Mouse (Mus musculus) stomach, embryonic 14.5 days (tissue): Measurements from ENCODE around the gene Fam83d. TPM values are rescaled to one million over a fixed set of nuclear protein-coding genes. Genes with fewer than 3 reads are reported as not detected.

ENCODE experiments used
- ATAC-seq: fragments of 200-750 bp; cut with Nextera tagmentation; 2 replicates; pipeline ENCODE4 v1.8.0; 2017; ENCODE audit warnings: low read depth, moderate TSS enrichment; ENCODE audit not compliant: insufficient number of reproducible peaks, insufficient read depth, low FRiP score
- H3K27ac ChIP-seq: fragments of 300-500 bp; sonication (generic); 2 replicates; pipeline ENCODE4 v1.5.1; 2014; ENCODE audit warnings: mild to moderate bottlenecking, low read length, moderate library complexity, mixed read lengths
- H3K27me3 ChIP-seq: fragments of 300-500 bp; sonication (generic); 2 replicates; pipeline ENCODE4 v1.6.1; 2014; ENCODE audit warnings: low read length, control low read depth, mixed read lengths; ENCODE audit not compliant: control insufficient read depth, insufficient read depth
- H3K36me3 ChIP-seq: fragments of 300-500 bp; sonication (generic); 2 replicates; pipeline ENCODE4 v1.6.1; 2014; ENCODE audit warnings: mild to moderate bottlenecking, control low read depth, low read length, moderate library complexity, mixed read lengths; ENCODE audit not compliant: control insufficient read depth, insufficient read depth
- H3K4me1 ChIP-seq: fragments of 300-500 bp; sonication (generic); 2 replicates; pipeline ENCODE4 v1.6.1; 2014; ENCODE audit warnings: low read length, control low read depth, mixed read lengths; ENCODE audit not compliant: control insufficient read depth, insufficient read depth
- H3K4me2 ChIP-seq: fragments of 300-500 bp; sonication (generic); replicated peaks from 2 replicates; pipeline ENCODE4 v1.6.1; 2014; ENCODE audit warnings: low read depth, low read length, control low read depth
- H3K4me3 ChIP-seq: fragments of 300-500 bp; sonication (generic); 2 replicates; pipeline ENCODE4 v1.5.1; 2014; ENCODE audit warnings: low read depth, low read length, control low read depth
- H3K9ac ChIP-seq: fragments of 300-500 bp; sonication (generic); replicated peaks from 2 replicates; pipeline ENCODE4 v1.6.1; 2014; ENCODE audit warnings: low read depth, mild to moderate bottlenecking, control low read depth, low read length, moderate library complexity, mixed read lengths
- H3K9me3 ChIP-seq: fragments of 300-500 bp; sonication (generic); 2 replicates; pipeline ENCODE4 v1.6.1; 2016; ENCODE audit warnings: low read depth, low read length, control low read depth; ENCODE audit not compliant: control insufficient read depth
- WGBS: fragments of 180-500 bp; shearing (Covaris S2); extraction: QIAGEN DNeasy Blood & Tissue Kit; methylation state at CpG from one replicate; pipeline ENCODE4 v1.1.7; 2014; 5-methylcytosine and 5-hydroxymethylcytosine counted together
- polyA plus RNA-seq: library from polyadenylated mRNA; unstranded; fragments of >200 nt; fragmentation: Nextera tagmentation; extraction: Ambion mirVana; gene quantifications from 2 replicates; pipeline ENCODE4 v1.2.1, GENCODE M21; 2014

Fam83d gene
- polyA plus RNA-seq, 1 experiment from 2014 or later: 46.3 TPM

- peaks cover 35% of the 10 kb centered on the region for H3K4me1 ChIP-seq
- H3K36me3 ChIP-seq: peaks cover 5% of the 10 kb centered on the region; the same call in 1 of the 2 replicates
- H3K4me3 ChIP-seq: peak overlapping the region; percentile 75
- 0% methylated on average over 37 of the region's 37 CpGs for WGBS
- peak overlapping the region; percentile 69 for H3K27ac ChIP-seq
- no peaks in the 10 kb centered on the region for H3K27me3 ChIP-seq
- no peak for ATAC-seq
- H3K9me3 ChIP-seq: no peaks in the 10 kb centered on the region
- H3K9ac ChIP-seq: peak overlapping the region; percentile 72
- H3K4me2 ChIP-seq: peak overlapping the region; percentile 95
Observed at GRCm38 (mm10) chr2:158768350-158768749, 457 bp downstream of the Fam83d start.

- H3K9ac ChIP-seq: peak overlapping the region; percentile 72; the same call in 1 of the 2 replicates
- no peaks in the 10 kb centered on the region for H3K27me3 ChIP-seq
- H3K27ac ChIP-seq: no peak overlapping the region; the same call in 1 of the 2 replicates
- peak; percentile 43 for ATAC-seq
- H3K4me3 ChIP-seq: peak overlapping the region; percentile 75
- peaks cover 35% of the 10 kb centered on the region for H3K4me1 ChIP-seq
- 3% methylated on average over 5 of the region's 5 CpGs for WGBS
- peak overlapping the region; percentile 95 for H3K4me2 ChIP-seq
- no peaks in the 10 kb centered on the region for H3K9me3 ChIP-seq
- H3K36me3 ChIP-seq: peaks cover 5% of the 10 kb centered on the region; the same call in 1 of the 2 replicates
Observed at GRCm38 (mm10) chr2:158768771-158769170, 878 bp downstream of the Fam83d start.

GRCm38 (mm10) chr2:158770126-158770757 is 2.3 kb downstream of the Fam83d start:
- H3K9me3 ChIP-seq: no peaks in the 10 kb centered on the region
- peaks cover 35% of the 10 kb centered on the region for H3K4me1 ChIP-seq
- peak overlapping the region; percentile 95 for H3K4me2 ChIP-seq
- no peak overlapping the region for H3K27ac ChIP-seq
- 22% methylated on average over 13 of the region's 13 CpGs for WGBS
- ATAC-seq: no peak
- H3K27me3 ChIP-seq: no peaks in the 10 kb centered on the region
- H3K9ac ChIP-seq: no peak overlapping the region
- peak overlapping the region; percentile 75 for H3K4me3 ChIP-seq
- peaks cover 5% of the 10 kb centered on the region; the same call in 1 of the 2 replicates for H3K36me3 ChIP-seq

GRCm38 (mm10) chr2:158771066-158771763 is 3.3 kb downstream of the Fam83d start:
- 32% methylated on average over 11 of the region's 11 CpGs for WGBS
- H3K27ac ChIP-seq: no peak overlapping the region
- H3K4me1 ChIP-seq: peaks cover 42% of the 10 kb centered on the region
- no peak for ATAC-seq
- H3K4me2 ChIP-seq: peak overlapping the region; percentile 95; the same call in 1 of the 2 replicates
- no peaks in the 10 kb centered on the region for H3K27me3 ChIP-seq
- no peaks in the 10 kb centered on the region for H3K9me3 ChIP-seq
- peaks cover 5% of the 10 kb centered on the region; the same call in 1 of the 2 replicates for H3K36me3 ChIP-seq
- peak overlapping the region; percentile 75; the same call in 1 of the 2 replicates for H3K4me3 ChIP-seq
- H3K9ac ChIP-seq: no peak overlapping the region

- Histone ChIP-seq H3K4me2 (no peak overlapping the region), H3K27ac (no peak overlapping the region), H3K9me3 (no peaks in the 10 kb centered on the region), H3K27me3 (no peaks in the 10 kb centered on the region), H3K4me1 (peaks cover 52% of the 10 kb centered on the region), H3K9ac (no peak overlapping the region), H3K4me3 (no peak overlapping the region), H3K36me3 (peaks cover 5% of the 10 kb centered on the region; the same call in 1 of the 2 replicates)
- no peak for ATAC-seq
- 89% methylated on average over 13 of the region's 13 CpGs for WGBS
Observed at GRCm38 (mm10) chr2:158772808-158773207, 4.9 kb downstream of the Fam83d start.

GRCm38 (mm10) chr2:158774886-158775285 is 7.0 kb downstream of the Fam83d start:
- WGBS: 70% methylated on average over 8 of the region's 8 CpGs

GRCm38 (mm10) chr2:158776716-158777115 is 8.8 kb downstream of the Fam83d start:
- peaks cover 24% of the 10 kb centered on the region for H3K4me1 ChIP-seq
- H3K36me3 ChIP-seq: peaks cover 24% of the 10 kb centered on the region
- H3K4me3 ChIP-seq: no peak overlapping the region
- no peak for ATAC-seq
- WGBS: 86% methylated on average over 4 of the region's 4 CpGs
- no peak overlapping the region for H3K27ac ChIP-seq
- H3K9ac ChIP-seq: no peak overlapping the region
- H3K4me2 ChIP-seq: no peak overlapping the region
- no peaks in the 10 kb centered on the region for H3K27me3 ChIP-seq
- no peaks in the 10 kb centered on the region for H3K9me3 ChIP-seq

More at GRCm38 (mm10) chr2:158774886-158775285, 7.0 kb downstream of the Fam83d start:
- Histone ChIP-seq H3K27me3 (no peaks in the 10 kb centered on the region), H3K27ac (no peak overlapping the region), H3K9me3 (no peaks in the 10 kb centered on the region), H3K36me3 (peaks cover 7% of the 10 kb centered on the region), H3K9ac (no peak overlapping the region), H3K4me1 (peaks cover 42% of the 10 kb centered on the region), H3K4me3 (no peak overlapping the region), H3K4me2 (no peak overlapping the region)
- no peak for ATAC-seq

GRCm38 (mm10) chr2:158777490-158777889 is 9.6 kb downstream of the Fam83d start:
- Histone ChIP-seq H3K27ac (no peak overlapping the region), H3K9ac (no peak overlapping the region), H3K4me2 (no peak overlapping the region), H3K4me1 (peaks cover 20% of the 10 kb centered on the region), H3K27me3 (no peaks in the 10 kb centered on the region), H3K9me3 (no peaks in the 10 kb centered on the region), H3K4me3 (no peak overlapping the region), H3K36me3 (peaks cover 27% of the 10 kb centered on the region)
- no peak for ATAC-seq
- WGBS: 39% methylated on average over 6 of the region's 6 CpGs
